Mouse (Mus musculus) ES-Bruce4 (cell line): ENCODE results near the gene Gm4553.

Experiments
- CTCF ChIP-seq: IDR thresholded peaks from one replicate; pipeline ENCODE4 v1.8.1; 2011; ENCODE audit warnings: low read depth, low read length
- EP300 ChIP-seq: IDR thresholded peaks from 2 replicates; pipeline ENCODE4 v1.6.1; 2011; ENCODE audit warnings: low read depth, low read length; ENCODE audit not compliant: insufficient read depth

- TF ChIP-seq CTCF, result no peak
- no peak for TF ChIP-seq EP300
Observed at GRCm38 (mm10) chr7:142152191-142152590, 13.3 kb downstream of the Gm4553 start.
